Mouse (Mus musculus) small intestine, adult 2 months (tissue): ENCODE measurements around the gene Mxra7.
"Not testable (repeated sequence)": the region's sequence is repeated elsewhere in the genome, so short reads cannot be mapped to it uniquely, and the experiment has no call there.

ENCODE experiments used
- CTCF ChIP-seq: fragments of 200-500 bp; IDR thresholded peaks from 2 replicates; pipeline ENCODE4 v1.5.1; 2012; ENCODE audit warnings: low read depth, mild to moderate bottlenecking, control low read depth, inconsistent platforms, low read length, moderate library complexity, mixed read lengths; ENCODE audit not compliant: insufficient replicate concordance, insufficient read length; ENCODE audit errors: extremely low read depth
- POLR2A ChIP-seq: fragments of 200-500 bp; IDR thresholded peaks from 2 replicates; pipeline ENCODE4 v1.6.1; 2012; ENCODE audit warnings: low read depth, mild to moderate bottlenecking, control low read depth, inconsistent platforms, low read length, moderate library complexity

- TF ChIP-seq CTCF, POLR2A: not testable (repeated sequence)
These were observed 21.0 kb upstream of the Mxra7 start for GRCm38 (mm10) chr11:116848877-116849178.
